Mouse (Mus musculus): ENCODE data around the gene Fnip2. TPM values are rescaled to one million over a fixed set of nuclear protein-coding genes. Genes with fewer than 3 reads are reported as not detected.

Gene Fnip2
- polyA plus RNA-seq, 1 experiment from 2014 or later: 3.9 TPM

- 60% methylated on average over 17 of the region's 17 CpGs for WGBS
- Histone ChIP-seq H3K9me3 (no peaks in the 10 kb centered on the region), H3K27ac (no peak overlapping the region), H3K4me3 (no peak overlapping the region), H3K36me3 (no peaks in the 10 kb centered on the region), H3K4me2 (replicated peaks) (no peak overlapping the region), H3K27me3 (no peaks in the 10 kb centered on the region), H3K9ac (no peak overlapping the region), H3K4me1 (peaks cover 28% of the 10 kb centered on the region)
- ATAC-seq (ENCODE audit: low FRiP score, low read depth): no peak
Observed at GRCm38 (mm10) chr3:79517884-79518591, 49.6 kb downstream of the Fnip2 start.

GRCm38 (mm10) chr3:79516958-79517357 is 50.6 kb downstream of the Fnip2 start:
- 84% methylated on average over 4 of the region's 4 CpGs for WGBS
- no peak overlapping the region for H3K9ac ChIP-seq
- no peak overlapping the region for H3K27ac ChIP-seq
- H3K4me2 ChIP-seq (replicated peaks): no peak overlapping the region
- peaks cover 28% of the 10 kb centered on the region for H3K4me1 ChIP-seq
- ATAC-seq (ENCODE audit: low FRiP score, low read depth): no peak
- no peak overlapping the region for H3K4me3 ChIP-seq
- peaks cover 3% of the 10 kb centered on the region; the same call in 1 of the 2 replicates for H3K36me3 ChIP-seq
- H3K9me3 ChIP-seq: no peaks in the 10 kb centered on the region
- H3K27me3 ChIP-seq: no peaks in the 10 kb centered on the region

GRCm38 (mm10) chr3:79516099-79516920 is 51.3 kb downstream of the Fnip2 start:
- WGBS: 59% methylated on average over 14 of the region's 14 CpGs
- Histone ChIP-seq H3K4me3 (no peak overlapping the region), H3K36me3 (peaks cover 3% of the 10 kb centered on the region; the same call in 1 of the 2 replicates), H3K27me3 (no peaks in the 10 kb centered on the region), H3K4me1 (peaks cover 28% of the 10 kb centered on the region), H3K9ac (no peak overlapping the region), H3K27ac (no peak overlapping the region), H3K9me3 (no peaks in the 10 kb centered on the region), H3K4me2 (replicated peaks) (0 out of 2 replicates have a peak overlapping the region, but pooled peaks have one; percentile 11)
- ATAC-seq (ENCODE audit: low FRiP score, low read depth): peak; percentile 68

- Histone ChIP-seq H3K4me1 (peaks cover 19% of the 10 kb centered on the region), H3K4me3 (no peak overlapping the region), H3K9ac (no peak overlapping the region), H3K4me2 (replicated peaks) (no peak overlapping the region), H3K36me3 (peaks cover 3% of the 10 kb centered on the region; the same call in 1 of the 2 replicates), H3K9me3 (no peaks in the 10 kb centered on the region), H3K27ac (no peak overlapping the region), H3K27me3 (no peaks in the 10 kb centered on the region)
- no peak for ATAC-seq (ENCODE audit: low FRiP score, low read depth)
- 70% methylated on average over 2 of the region's 2 CpGs for WGBS
Observed at GRCm38 (mm10) chr3:79514304-79514703, 53.3 kb downstream of the Fnip2 start.

GRCm38 (mm10) chr3:79501166-79501728 is 66.3 kb downstream of the Fnip2 start:
- 75% methylated on average over 2 of the region's 2 CpGs for WGBS
- Histone ChIP-seq H3K36me3 (peaks cover 27% of the 10 kb centered on the region), H3K9ac (no peak overlapping the region), H3K27ac (no peak overlapping the region), H3K4me2 (replicated peaks) (no peak overlapping the region), H3K27me3 (no peaks in the 10 kb centered on the region), H3K4me1 (no peaks in the 10 kb centered on the region), H3K9me3 (no peaks in the 10 kb centered on the region), H3K4me3 (no peak overlapping the region)
- ATAC-seq (ENCODE audit: low FRiP score, low read depth): no peak

GRCm38 (mm10) chr3:79500279-79500678 is 67.3 kb downstream of the Fnip2 start:
- no peak overlapping the region for H3K4me2 ChIP-seq (replicated peaks)
- no peak overlapping the region for H3K4me3 ChIP-seq
- no peaks in the 10 kb centered on the region for H3K9me3 ChIP-seq
- H3K4me1 ChIP-seq: no peaks in the 10 kb centered on the region
- H3K27me3 ChIP-seq: no peaks in the 10 kb centered on the region
- no peak overlapping the region for H3K27ac ChIP-seq
- 87% methylated on average over 10 of the region's 10 CpGs for WGBS
- no peak overlapping the region for H3K9ac ChIP-seq
- H3K36me3 ChIP-seq: peaks cover 24% of the 10 kb centered on the region
- no peak for ATAC-seq (ENCODE audit: low FRiP score, low read depth)

- H3K9me3 ChIP-seq: no peaks in the 10 kb centered on the region
- H3K4me3 ChIP-seq: no peak overlapping the region
- no peaks in the 10 kb centered on the region for H3K4me1 ChIP-seq
- no peak for ATAC-seq (ENCODE audit: low FRiP score, low read depth)
- H3K4me2 ChIP-seq (replicated peaks): no peak overlapping the region
- 47% methylated on average over 6 of the region's 6 CpGs for WGBS
- no peak overlapping the region for H3K27ac ChIP-seq
- peaks cover 43% of the 10 kb centered on the region for H3K36me3 ChIP-seq
- no peak overlapping the region for H3K9ac ChIP-seq
- H3K27me3 ChIP-seq: no peaks in the 10 kb centered on the region
Observed at GRCm38 (mm10) chr3:79496668-79497067, 70.9 kb downstream of the Fnip2 start.

GRCm38 (mm10) chr3:79495151-79495550 is 72.4 kb downstream of the Fnip2 start:
- H3K27ac ChIP-seq: no peak overlapping the region
- no peak overlapping the region for H3K4me2 ChIP-seq (replicated peaks)
- no peak for ATAC-seq (ENCODE audit: low FRiP score, low read depth)
- H3K9ac ChIP-seq: no peak overlapping the region
- H3K36me3 ChIP-seq: peaks cover 39% of the 10 kb centered on the region
- H3K4me1 ChIP-seq: no peaks in the 10 kb centered on the region
- H3K27me3 ChIP-seq: no peaks in the 10 kb centered on the region
- H3K9me3 ChIP-seq: no peaks in the 10 kb centered on the region
- H3K4me3 ChIP-seq: no peak overlapping the region
- WGBS: 86% methylated on average over 7 of the region's 7 CpGs

GRCm38 (mm10) chr3:79494028-79494427 is 73.6 kb downstream of the Fnip2 start:
- 83% methylated on average over 8 of the region's 8 CpGs for WGBS

GRCm38 (mm10) chr3:79493064-79493463 is 74.5 kb downstream of the Fnip2 start:
- Histone ChIP-seq H3K9me3 (no peaks in the 10 kb centered on the region), H3K4me3 (no peak overlapping the region), H3K27me3 (no peaks in the 10 kb centered on the region), H3K27ac (no peak overlapping the region), H3K36me3 (peaks cover 43% of the 10 kb centered on the region), H3K4me1 (no peaks in the 10 kb centered on the region), H3K9ac (no peak overlapping the region), H3K4me2 (replicated peaks) (no peak overlapping the region)
- no peak for ATAC-seq (ENCODE audit: low FRiP score, low read depth)
- WGBS: 94% methylated on average over 10 of the region's 10 CpGs

More at GRCm38 (mm10) chr3:79494028-79494427, 73.6 kb downstream of the Fnip2 start:
- Histone ChIP-seq H3K36me3 (peaks cover 33% of the 10 kb centered on the region), H3K27me3 (no peaks in the 10 kb centered on the region), H3K4me1 (no peaks in the 10 kb centered on the region), H3K9ac (no peak overlapping the region), H3K9me3 (no peaks in the 10 kb centered on the region), H3K4me3 (no peak overlapping the region), H3K27ac (no peak overlapping the region), H3K4me2 (replicated peaks) (no peak overlapping the region)
- ATAC-seq (ENCODE audit: low FRiP score, low read depth): no peak

- Histone ChIP-seq H3K4me2 (replicated peaks) (no peak overlapping the region), H3K9me3 (no peaks in the 10 kb centered on the region), H3K4me3 (no peak overlapping the region), H3K36me3 (peaks cover 55% of the 10 kb centered on the region), H3K27ac (no peak overlapping the region), H3K4me1 (no peaks in the 10 kb centered on the region), H3K27me3 (no peaks in the 10 kb centered on the region), H3K9ac (no peak overlapping the region)
- WGBS: 79% methylated on average over 3 of the region's 3 CpGs
- ATAC-seq (ENCODE audit: low FRiP score, low read depth): no peak
Observed at GRCm38 (mm10) chr3:79491614-79492013, 76.0 kb downstream of the Fnip2 start.

GRCm38 (mm10) chr3:79490102-79490501 is 77.5 kb downstream of the Fnip2 start:
- Histone ChIP-seq H3K27ac (no peak overlapping the region), H3K4me2 (replicated peaks) (no peak overlapping the region), H3K9ac (no peak overlapping the region), H3K4me1 (no peaks in the 10 kb centered on the region), H3K36me3 (peaks cover 62% of the 10 kb centered on the region), H3K9me3 (no peaks in the 10 kb centered on the region), H3K27me3 (no peaks in the 10 kb centered on the region), H3K4me3 (no peak overlapping the region)
- WGBS: 90% methylated on average over 5 of the region's 5 CpGs
- ATAC-seq (ENCODE audit: low FRiP score, low read depth): no peak
